Mouse (Mus musculus) kidney, postnatal 14 days (tissue): ENCODE results near the gene Yy1.

Experiments
- DNase-seq: peaks from one replicate; pipeline ENCODE4 v3.0.0; 2022; ENCODE audit warnings: mixed read lengths

The Yy1 gene

DNA sequence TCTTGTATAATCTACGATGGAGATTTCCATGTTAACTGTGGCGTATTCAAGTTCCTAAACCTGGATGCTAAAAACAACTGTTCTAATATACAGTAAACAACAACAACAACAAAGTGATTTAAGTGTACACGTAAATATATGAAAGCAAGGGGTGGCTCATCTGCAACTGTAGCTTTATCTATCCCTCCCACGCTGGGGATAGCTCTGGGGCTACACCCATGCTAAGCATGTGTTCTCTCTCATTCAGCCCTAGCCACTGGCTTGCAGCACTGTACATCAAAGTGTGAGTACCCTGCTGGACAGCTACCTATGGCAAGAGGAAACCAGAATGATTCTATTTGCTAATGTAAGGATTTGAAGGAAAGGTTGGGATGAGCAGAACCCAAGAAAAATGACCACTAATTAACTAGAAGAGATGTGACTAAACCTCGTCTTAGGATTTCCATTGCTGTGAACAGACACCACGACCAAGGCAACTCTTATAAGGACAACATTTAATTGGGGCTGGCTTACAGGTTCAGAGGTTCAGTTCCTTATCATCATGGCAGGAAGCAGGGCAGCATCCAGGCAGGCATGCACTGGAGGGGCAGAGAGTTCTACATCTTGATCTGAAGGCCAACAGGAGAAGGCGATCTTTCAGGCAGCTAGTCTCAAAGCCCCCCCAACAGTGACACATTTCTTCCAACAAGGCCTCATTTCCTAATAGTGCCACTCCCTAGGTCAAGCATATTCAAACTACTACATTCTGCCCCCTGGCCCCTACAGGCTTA lies 12.5 kb upstream of the Yy1 start:
- no peak for DNase-seq

DNA sequence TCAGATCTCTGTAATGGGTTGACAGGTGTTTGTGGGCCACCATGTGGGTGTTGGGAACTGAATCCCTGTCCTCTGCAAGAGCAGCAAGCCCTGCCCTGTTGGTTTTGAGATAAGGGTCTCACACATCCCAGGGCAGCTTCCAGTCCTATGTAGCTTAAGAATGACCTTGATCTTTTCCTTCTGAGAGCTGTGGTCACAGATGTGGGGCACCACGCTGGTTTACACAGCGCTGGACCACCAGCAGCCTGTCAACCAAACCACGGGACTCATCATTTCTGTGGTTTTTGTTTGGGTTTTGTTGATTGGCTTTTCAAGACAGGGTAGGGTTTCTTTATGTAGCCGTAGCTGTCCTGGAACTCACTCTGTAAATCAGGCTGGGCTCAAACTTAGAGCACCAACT lies 7.6 kb upstream of the Yy1 start:
- DNase-seq: no peak

DNA sequence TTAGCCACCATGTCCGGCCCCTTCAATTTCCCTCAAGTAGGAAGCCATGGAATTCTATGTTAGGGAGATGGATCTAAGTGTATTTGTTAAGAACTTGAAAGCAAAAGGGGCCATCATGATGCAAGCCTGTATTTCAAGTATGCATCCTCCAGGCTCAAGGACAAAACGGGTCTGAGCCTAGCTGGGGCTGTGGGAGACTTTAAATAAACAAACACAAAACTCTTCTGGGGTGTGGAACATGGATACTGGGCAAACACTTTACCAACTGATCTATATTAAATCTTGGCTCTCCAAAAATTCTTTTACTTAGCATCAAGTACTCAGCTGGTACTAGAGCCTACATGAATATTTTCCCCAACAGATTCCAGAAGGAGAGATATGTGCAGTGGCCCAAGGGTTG lies 5.4 kb upstream of the Yy1 start:
- no peak for DNase-seq

DNA sequence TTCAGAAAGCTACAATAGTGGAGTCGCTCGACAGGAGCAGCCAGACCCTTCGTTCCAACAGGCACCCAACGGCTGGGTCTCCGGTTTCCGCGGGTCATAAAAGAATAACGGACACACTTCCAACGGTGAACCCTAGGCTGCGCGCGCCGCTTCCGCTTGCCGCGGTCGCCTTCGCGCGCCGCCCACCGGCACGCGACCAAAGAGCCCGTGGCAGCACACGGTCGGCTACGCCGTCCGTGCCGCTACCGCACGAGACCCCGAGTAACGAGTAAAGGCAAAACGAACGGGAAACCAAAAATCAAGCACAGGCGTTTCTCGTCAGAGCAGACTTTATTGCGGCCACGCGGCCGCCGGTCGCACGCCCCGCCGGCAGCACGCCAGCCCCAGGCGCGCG lies 624 bp upstream of the Yy1 start:
- peak; percentile 89 for DNase-seq

DNA sequence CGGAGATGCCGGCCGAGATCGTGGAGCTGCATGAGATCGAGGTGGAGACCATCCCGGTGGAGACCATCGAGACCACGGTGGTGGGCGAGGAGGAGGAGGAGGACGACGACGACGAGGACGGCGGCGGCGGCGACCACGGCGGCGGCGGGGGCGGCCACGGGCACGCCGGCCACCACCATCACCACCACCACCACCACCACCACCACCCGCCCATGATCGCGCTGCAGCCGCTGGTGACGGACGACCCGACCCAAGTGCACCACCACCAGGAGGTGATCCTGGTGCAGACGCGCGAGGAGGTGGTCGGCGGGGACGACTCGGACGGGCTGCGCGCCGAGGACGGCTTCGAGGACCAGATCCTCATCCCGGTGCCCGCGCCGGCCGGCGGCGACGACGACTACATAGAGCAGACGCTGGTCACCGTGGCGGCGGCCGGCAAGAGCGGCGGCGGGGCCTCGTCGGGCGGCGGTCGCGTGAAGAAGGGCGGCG lies 724 bp downstream of the Yy1 start:
- DNase-seq: peak; percentile 47

DNA sequence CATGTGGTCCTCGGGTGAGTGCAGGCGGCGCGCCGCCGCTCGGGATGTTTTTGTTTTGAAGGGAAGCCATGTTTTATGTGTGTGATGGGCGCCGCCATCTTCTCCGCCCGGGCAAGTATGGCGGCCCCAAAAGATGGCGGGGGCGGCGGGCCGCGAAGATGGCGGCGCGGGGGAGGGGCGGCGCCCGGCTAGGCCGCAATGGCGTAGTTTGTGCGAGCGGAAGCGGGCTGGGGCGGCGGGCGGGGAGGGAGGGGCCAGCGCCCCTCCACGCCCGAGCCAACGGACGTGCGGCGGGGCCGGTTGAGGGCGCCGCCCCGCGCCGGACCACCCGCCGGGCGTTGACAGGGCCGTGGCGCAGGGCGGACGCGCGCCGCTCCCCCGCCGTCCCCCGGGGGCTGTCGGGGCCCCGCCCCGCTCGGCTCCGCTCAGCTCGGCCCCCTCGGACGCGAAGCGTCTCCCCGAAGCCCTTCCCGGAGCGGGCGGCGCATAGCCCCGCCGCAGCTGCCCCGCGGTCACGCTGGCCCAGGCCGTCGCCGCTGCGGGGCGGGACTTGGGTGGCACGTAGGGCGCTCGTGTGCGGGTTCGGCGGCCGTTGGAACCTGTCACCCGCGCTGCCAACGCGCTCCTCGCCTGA lies 1.4 kb downstream of the Yy1 start:
- peak; percentile 92 for DNase-seq

DNA sequence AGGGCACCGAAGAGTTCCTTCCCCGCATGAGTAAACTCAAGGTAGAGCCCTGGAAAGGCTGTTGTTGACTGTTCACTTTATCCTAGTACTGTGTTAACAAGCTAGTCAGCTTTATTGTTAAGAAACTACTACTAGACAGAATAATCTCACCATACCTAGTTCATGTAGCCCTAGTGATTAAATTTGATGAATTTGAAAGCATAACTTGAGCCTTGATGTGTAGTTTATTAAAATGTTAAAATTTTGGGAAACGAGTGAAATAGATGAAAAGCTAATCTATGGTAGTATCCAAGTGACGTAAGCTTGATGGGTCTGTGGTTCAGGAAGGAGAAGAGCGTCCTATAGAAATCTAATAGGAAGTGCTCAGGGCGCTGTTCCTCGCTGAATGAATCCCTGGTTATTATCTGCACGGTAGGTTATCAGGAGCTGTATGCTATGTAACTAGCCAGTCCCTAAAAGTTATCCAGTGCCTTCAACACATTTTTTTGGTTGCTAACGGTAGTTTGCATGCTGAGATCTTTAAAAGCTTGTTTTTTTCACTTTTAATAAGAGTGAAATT lies 2.3 kb downstream of the Yy1 start:
- DNase-seq: no peak

DNA sequence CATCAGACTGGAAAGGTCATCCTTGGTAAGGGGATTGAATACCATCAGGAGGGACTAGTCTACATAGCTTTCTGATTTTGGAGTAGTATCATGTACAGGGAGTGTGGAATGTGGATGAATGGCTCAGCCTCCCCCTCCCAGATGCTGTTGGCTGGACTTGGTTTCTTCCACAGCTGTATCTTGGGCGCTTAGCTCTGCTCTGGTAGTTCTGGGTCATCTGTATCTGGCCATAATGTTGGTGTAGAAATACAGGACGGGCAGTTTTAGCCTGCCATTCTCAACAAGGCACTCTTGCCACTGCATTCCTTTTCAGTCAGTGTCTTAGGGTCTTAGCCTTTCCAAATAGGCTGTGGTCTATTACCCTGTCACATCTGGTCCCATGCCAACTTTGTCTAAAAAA lies 8.8 kb downstream of the Yy1 start:
- no peak for DNase-seq

DNA sequence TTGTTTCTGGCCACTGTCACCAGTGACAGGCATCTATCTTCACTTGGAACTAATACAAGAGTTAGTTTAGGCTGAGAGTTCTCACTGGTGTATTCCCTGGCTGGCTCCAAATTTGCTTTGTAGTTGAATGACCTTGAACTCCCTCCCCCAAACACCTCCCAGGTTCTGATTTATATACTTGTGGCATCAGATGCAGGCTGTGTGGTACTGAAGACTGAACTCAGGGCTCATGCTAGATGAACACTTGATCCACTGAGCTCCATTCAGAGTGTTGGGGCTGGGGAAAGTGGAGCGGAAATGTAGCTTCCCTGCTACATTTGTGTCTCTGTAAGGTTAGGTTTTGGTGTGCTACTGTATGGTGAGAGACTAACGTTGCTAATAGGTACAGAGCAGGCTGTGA lies 11.6 kb downstream of the Yy1 start:
- DNase-seq: no peak

DNA sequence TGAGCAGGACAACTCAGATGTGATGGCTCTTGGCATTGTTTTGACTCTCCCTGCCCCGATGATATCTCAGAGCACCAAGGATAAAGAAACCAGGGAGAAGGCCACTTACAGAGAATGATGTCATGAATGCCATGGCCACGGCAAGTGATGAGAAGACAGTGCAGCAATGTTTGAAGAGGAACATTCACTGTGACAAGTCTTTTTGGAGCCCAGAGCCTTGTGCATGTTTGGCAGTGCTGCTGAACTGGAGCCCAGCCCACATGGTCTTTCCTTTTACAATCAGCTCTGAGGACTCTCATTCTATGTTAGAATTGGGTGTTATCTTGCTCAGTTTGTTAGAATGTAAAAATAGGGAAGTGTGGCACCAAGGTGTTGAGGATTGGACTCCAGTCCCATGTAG lies 15.7 kb downstream of the Yy1 start:
- no peak for DNase-seq

DNA sequence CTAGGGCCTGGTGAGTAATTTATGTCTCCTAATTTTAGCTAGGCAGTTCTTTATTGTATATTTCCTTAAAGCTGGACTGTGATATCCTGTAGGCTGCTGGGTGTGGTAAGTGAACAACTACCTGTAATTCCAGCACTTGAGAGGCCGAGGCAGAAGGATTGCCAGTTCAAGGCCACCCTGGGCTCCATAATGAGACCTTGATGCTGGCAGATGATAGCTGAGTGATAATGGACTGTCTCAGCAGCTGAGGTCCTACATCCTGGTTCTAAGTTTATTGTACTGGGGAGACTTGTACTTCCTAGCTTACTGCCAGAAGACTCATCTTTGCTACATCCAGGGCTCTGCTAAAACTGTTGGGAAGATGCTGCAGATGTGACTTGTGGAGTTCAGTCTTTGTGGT lies 17.0 kb downstream of the Yy1 start:
- DNase-seq: no peak

DNA sequence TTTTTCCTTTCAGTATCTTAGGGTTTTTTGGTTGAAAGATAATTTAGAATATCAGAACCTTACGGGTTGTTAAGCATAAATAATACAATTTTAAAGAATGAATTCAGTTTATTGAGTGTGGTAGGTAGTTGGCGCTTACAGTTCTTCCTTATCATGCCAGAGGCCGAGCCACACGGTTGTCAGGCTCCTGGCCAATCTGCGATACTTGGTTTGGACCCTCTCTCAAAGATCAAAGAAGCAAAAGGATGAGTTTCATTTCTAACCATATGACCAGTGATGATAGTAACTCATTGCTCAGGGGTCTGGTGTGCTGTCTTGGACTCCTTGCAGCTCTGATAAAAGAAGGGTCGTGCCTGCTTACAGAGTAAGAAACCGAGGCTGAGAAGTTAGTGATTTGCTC lies 17.5 kb downstream of the Yy1 start:
- DNase-seq: no peak

DNA sequence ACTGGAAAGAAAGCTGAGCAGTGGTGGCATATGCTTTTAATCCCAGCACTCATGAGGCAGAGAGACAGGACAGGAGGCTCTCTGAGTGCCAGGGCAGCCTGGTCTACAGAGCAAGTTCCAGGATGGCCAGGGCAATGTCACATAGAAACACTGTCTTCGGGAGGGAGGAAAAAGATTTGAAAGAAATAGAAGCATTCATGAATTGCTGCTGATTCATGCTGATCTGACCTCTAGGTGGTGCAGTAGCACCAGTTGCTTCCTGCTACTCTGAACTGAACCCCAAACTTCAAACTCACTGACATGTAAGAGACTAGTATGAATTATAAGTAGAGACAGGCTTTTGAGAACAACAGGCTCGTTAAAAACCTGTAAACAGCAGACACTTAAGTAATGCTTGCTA lies 18.4 kb downstream of the Yy1 start:
- peak; percentile 46 for DNase-seq

DNA sequence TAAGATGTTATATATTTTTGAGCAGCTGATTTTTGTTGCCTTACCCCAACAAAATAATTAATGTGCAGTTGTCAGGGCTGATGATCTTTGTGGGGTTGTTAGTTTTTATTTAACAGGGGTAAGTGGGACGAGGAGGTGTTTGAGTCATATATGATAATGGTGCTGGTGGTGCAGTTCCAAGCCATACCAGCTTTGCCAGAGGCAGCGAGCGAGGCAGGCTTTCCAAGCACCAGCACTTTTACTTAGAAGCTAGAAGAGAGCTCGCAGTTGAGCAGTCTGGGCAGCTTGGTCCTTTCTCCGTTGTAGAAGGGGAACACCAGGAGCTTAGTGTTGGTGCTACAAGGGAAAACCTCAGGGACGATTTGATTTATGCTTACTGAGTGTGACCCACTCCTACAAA lies 19.7 kb downstream of the Yy1 start:
- no peak for DNase-seq

DNA sequence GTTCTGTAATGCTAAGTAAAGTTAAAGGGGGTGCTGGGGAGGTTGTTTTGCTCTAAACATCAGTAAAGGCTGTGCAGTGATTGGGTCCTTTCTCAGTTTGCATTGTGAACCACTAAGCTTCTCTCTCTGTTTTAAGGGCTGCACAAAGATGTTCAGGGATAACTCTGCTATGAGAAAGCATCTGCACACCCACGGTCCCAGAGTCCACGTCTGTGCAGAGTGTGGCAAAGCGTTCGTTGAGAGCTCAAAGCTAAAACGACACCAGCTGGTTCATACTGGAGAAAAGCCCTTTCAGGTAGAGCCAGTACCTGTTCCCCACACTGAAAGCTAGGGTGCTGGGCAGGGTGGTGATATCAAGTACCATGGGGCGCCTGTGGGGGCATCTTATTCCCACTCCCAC lies 21.7 kb downstream of the Yy1 start:
- no peak for DNase-seq

DNA sequence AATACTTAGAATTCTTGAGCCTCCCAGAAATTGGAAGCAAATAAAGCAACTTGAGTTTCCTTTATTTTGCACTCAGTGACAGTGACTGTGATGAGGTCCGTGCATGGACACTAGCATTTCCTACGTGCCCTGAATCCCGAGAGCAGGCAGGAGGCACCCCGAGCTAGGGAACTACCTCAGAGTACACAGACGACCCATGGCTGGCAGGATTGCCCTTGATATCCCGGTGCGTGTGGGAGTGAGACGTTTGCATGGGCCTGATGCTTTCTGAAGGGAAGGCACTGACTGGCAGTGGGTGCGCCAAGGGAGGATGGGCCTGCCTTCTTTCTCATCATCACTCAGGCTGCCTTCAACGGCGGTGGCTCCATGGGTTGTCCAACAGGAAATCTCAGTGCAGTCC lies 23.8 kb downstream of the Yy1 start:
- DNase-seq: no peak

DNA sequence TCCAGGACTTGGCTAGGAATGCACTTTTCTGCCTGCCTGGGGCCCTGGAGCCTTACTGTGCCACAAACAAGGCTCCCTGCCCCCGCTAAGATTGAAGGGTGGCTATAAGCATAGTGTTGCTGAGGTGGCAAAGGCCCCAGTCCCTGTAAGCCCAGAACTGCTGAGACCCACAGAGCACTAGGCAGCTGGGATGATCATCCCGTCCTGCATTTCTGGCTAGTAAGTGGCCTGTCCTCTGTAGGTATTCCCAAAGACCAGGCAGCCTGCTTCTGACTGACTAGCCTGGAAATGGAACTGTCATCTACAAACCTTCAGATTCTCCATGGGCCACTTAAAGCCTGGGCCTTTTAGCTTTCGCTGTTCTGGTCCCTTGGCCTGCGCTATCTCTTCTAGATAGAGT lies 27.7 kb downstream of the Yy1 start:
- no peak for DNase-seq

DNA sequence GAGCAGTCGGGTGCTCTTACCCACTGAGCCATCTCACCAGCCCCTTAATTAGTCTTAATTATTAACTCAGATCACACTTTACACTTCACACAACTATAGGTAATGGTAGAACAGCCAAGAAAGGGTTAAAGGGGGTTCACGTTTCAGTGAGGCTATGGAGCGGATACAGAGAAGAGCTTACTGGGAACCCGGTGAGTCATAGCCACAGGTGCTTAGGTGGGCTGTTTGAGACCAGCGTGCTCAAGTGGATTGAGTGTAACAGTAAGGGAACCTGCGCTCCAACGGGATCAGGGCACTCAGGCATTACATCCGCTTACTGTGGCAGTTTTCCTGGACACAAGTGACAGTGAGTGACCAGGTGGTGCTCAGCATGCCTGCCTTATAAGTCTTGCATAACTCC lies 30.3 kb downstream of the Yy1 start:
- DNase-seq: no peak

DNA sequence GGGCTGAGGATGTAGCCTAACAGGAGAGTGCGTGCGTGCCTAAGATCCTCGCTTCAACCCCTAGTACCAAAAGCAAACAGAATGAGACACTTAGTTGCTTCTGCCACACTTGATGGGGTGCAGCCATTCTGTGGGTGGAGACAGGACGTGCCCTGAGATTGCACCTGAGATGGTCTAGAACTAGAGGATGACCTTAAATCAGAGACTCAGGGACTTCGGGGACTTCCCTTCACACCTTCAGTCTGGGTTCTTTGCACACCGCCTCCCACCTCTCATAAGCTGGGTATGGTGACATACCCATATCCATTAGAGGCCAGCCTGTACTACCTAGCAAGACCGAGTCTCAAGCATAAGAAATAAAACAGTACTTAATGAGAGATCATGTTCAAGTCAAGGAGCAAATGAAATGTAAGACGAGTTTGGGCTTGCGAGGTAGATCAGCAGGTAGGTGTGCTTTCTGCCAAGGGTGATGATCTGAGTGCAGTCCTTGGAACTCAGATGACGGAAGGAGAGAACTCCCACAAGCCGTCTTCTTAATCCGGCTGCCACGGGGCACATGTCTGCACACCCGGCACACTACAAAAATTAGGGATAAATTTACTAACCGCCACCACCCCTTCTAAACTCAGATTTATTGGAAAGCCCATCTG lies 31.6 kb downstream of the Yy1 start:
- no peak for DNase-seq

DNA sequence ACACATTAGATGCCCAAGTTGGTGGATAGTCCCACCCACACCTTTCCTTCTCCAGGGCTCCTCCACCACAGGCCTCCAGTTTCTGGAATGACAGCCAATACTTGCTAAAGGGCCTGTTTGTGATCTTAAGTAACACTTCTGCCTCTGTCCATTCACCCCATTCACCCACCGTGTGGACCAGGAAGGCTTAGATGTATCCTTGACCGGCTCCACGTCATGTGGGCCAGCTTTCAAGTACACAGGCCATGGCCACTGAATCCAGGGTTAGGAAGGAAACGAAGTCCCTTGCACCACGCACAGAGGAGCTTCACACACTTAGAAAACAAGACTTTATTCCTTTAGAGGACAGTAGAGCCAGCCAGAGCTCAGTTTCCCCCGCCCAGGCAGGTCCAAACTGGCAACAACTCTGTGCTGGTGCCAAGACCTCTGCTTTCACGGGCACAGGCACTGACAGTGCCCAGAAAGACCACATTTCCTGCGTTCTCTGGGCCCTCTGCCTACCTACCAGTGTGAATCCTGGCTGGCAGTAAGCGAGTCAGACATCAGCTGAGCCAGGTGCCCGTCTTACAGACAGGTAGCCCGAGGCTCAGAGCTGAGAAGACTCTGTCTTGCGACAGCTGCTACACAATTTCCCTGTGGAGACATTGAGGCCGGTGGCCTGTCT lies 32.9 kb downstream of the Yy1 start:
- DNase-seq: no peak

DNA sequence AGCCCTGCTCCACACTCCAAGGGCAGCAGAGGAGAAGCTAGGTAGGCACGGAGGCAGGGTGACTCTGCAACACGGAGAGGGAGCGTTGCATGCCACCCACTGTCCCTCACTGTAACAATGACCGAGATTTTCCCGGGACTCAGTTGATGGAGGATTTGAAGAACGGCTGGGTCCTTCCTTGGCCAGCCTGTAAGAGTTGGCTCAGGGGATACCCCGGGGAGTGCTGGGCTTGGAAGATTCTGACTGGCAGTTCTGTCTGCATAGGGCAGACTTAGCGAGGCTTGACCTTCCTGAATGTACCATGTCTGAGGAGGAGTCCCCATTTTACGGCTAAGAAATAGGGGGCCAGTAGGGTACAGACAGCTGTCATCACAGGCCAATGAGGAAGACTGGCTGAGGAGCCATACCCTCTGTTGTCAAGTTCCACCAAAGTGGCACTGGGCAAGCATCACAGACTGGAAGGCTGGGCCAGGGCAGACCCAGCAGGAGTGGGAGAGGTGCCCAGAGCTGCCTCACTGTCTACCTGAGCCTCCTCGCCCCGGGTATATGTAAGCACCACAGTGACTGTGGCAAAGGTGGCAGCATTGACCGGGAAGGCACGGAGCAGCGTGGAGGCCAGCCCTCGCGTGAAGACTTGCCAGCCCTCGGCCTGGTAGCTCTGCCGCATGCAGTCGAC lies 33.6 kb downstream of the Yy1 start:
- DNase-seq: no peak

DNA sequence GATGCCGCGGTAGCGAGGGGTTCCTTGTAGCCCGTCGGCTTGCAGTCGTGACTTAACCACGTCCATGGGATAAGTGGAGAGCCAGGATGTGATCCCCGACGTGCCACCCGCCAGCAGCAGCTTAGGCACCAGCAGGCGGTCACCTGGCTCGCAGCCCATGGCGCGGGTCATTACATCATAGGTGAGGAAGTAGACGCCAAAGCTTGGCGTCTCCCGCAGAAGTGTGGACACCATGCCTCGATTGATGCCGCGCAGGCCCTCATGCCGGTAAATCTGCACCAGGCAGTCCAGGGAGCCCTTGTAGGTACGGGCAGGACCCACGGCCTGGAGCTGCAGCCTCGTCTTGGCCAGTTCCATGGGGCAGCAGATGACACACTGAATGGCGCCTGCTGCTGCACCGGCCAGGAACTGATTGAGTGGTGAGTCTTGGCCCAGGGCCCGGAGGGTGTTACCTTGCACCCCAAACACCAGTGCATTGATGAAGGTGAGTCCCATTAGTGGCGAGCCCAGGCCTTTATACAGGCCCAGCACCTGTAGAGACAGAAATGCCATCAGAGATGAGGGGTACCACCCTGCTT lies 34.3 kb downstream of the Yy1 start:
- DNase-seq: no peak
